Mouse (Mus musculus): ENCODE measurements around the gene Cntd1. TPM values are rescaled to one million over a fixed set of nuclear protein-coding genes. Genes with fewer than 3 reads are reported as not detected.
A peak's percentile ranks its signal among the peaks of the same experiment; 100 is the strongest.

Gene Cntd1
- polyA plus RNA-seq (2012; rRNA removed): 0.71 and 0.84 TPM in 2 replicates

GRCm38 (mm10) chr11:101278223-101279192 lies at the start of gene Cntd1, which contains the start of gene Coa3:
Gene Cntd1, plus strand, starts transcription at chr11:101279012.
Gene Coa3, minus strand, starts transcription at chr11:101279114.
- Histone ChIP-seq H3K4me1 (replicated peaks; ENCODE audit: control insufficient read depth, insufficient read depth, low read length) (peaks cover 15% of the 10 kb centered on the region), H3K27ac (ENCODE audit: control insufficient read depth, insufficient read depth, low read length) (no peak within 1 kb of the TSS), H3K36me3 (ENCODE audit: control insufficient read depth, insufficient read depth, low read length) (no peaks in the 10 kb centered on the region), H3K4me3 (ENCODE audit: control insufficient read depth, insufficient read depth, low read length) (peak within 1 kb of the TSS; percentile 60), H3K27me3 (ENCODE audit: control insufficient read depth, insufficient read depth, low read length) (no peaks in the 10 kb centered on the region)
- TF ChIP-seq CTCF (IDR thresholded peaks at IDR 0.05; ENCODE audit: borderline replicate concordance, control insufficient read depth, extremely low read depth, insufficient read depth, low read length, poor library complexity) (peak; percentile 38; the same call in 1 of the 2 replicates), POLR2A (IDR thresholded peaks at IDR 0.05; ENCODE audit: control insufficient read depth, extremely low read depth, insufficient read depth, low read length, poor library complexity) (peak; percentile 44; the same call in 1 of the 2 replicates)
- 4% methylated on average over 45 of the region's 45 CpGs for WGBS
- DNase-seq: peak; percentile 88

- DNase-seq: no peak
- 74% methylated on average over 8 of the region's 8 CpGs for WGBS
- H3K4me1 ChIP-seq (replicated peaks; ENCODE audit: control insufficient read depth, insufficient read depth, low read length): peaks cover 4% of the 10 kb centered on the region
- H3K27me3 ChIP-seq (ENCODE audit: control insufficient read depth, insufficient read depth, low read length): no peaks in the 10 kb centered on the region
- TF ChIP-seq CTCF (IDR thresholded peaks at IDR 0.05; ENCODE audit: borderline replicate concordance, control insufficient read depth, extremely low read depth, insufficient read depth, low read length, poor library complexity): no peak
- H3K36me3 ChIP-seq (ENCODE audit: control insufficient read depth, insufficient read depth, low read length): no peaks in the 10 kb centered on the region
- H3K27ac ChIP-seq (ENCODE audit: control insufficient read depth, insufficient read depth, low read length): no peak overlapping the region
- no peak overlapping the region for H3K4me3 ChIP-seq (ENCODE audit: control insufficient read depth, insufficient read depth, low read length)
These were observed 49.4 kb upstream of the Cntd1 start for GRCm38 (mm10) chr11:101229361-101229900.

- H3K4me1 ChIP-seq (replicated peaks; ENCODE audit: control insufficient read depth, insufficient read depth, low read length): peaks cover 4% of the 10 kb centered on the region
- no peaks in the 10 kb centered on the region for H3K36me3 ChIP-seq (ENCODE audit: control insufficient read depth, insufficient read depth, low read length)
- no peak overlapping the region for H3K4me3 ChIP-seq (ENCODE audit: control insufficient read depth, insufficient read depth, low read length)
- no peak for DNase-seq
- WGBS: 91% methylated on average over 2 of the region's 2 CpGs
- no peak overlapping the region for H3K27ac ChIP-seq (ENCODE audit: control insufficient read depth, insufficient read depth, low read length)
- TF ChIP-seq CTCF (IDR thresholded peaks at IDR 0.05; ENCODE audit: borderline replicate concordance, control insufficient read depth, extremely low read depth, insufficient read depth, low read length, poor library complexity) (no peak), POLR2A (IDR thresholded peaks at IDR 0.05; ENCODE audit: control insufficient read depth, extremely low read depth, insufficient read depth, low read length, poor library complexity) (no peak)
- H3K27me3 ChIP-seq (ENCODE audit: control insufficient read depth, insufficient read depth, low read length): no peaks in the 10 kb centered on the region
These were observed 48.7 kb upstream of the Cntd1 start for GRCm38 (mm10) chr11:101230061-101230511.

GRCm38 (mm10) chr11:101230526-101230925 lies 48.3 kb upstream of the Cntd1 start:
- WGBS: 92% methylated on average over 5 of the region's 5 CpGs
- no peak for DNase-seq
- Histone ChIP-seq H3K4me3 (ENCODE audit: control insufficient read depth, insufficient read depth, low read length) (no peak overlapping the region), H3K36me3 (ENCODE audit: control insufficient read depth, insufficient read depth, low read length) (no peaks in the 10 kb centered on the region), H3K27ac (ENCODE audit: control insufficient read depth, insufficient read depth, low read length) (no peak overlapping the region), H3K4me1 (replicated peaks; ENCODE audit: control insufficient read depth, insufficient read depth, low read length) (peaks cover under 1% of the 10 kb centered on the region; the same call in 1 of the 2 replicates), H3K27me3 (ENCODE audit: control insufficient read depth, insufficient read depth, low read length) (no peaks in the 10 kb centered on the region)
- TF ChIP-seq CTCF (IDR thresholded peaks at IDR 0.05; ENCODE audit: borderline replicate concordance, control insufficient read depth, extremely low read depth, insufficient read depth, low read length, poor library complexity) (no peak), POLR2A (IDR thresholded peaks at IDR 0.05; ENCODE audit: control insufficient read depth, extremely low read depth, insufficient read depth, low read length, poor library complexity) (no peak)

GRCm38 (mm10) chr11:101230991-101231871 lies 47.6 kb upstream of the Cntd1 start:
- Histone ChIP-seq H3K36me3 (ENCODE audit: control insufficient read depth, insufficient read depth, low read length) (no peaks in the 10 kb centered on the region), H3K4me1 (replicated peaks; ENCODE audit: control insufficient read depth, insufficient read depth, low read length) (no peaks in the 10 kb centered on the region), H3K4me3 (ENCODE audit: control insufficient read depth, insufficient read depth, low read length) (no peak overlapping the region), H3K27ac (ENCODE audit: control insufficient read depth, insufficient read depth, low read length) (no peak overlapping the region), H3K27me3 (ENCODE audit: control insufficient read depth, insufficient read depth, low read length) (no peaks in the 10 kb centered on the region)
- TF ChIP-seq POLR2A (IDR thresholded peaks at IDR 0.05; ENCODE audit: control insufficient read depth, extremely low read depth, insufficient read depth, low read length, poor library complexity): no peak
- TF ChIP-seq CTCF (IDR thresholded peaks at IDR 0.05; ENCODE audit: borderline replicate concordance, control insufficient read depth, extremely low read depth, insufficient read depth, low read length, poor library complexity): no peak
- 22% methylated on average over 18 of the region's 18 CpGs for WGBS
- DNase-seq: no peak
